Mouse (Mus musculus): ENCODE measurements around the gene Rad9b. TPM values are rescaled to one million over a fixed set of nuclear protein-coding genes. Genes with fewer than 3 reads are reported as not detected.
"Not testable (repeated sequence)": the region's sequence is repeated elsewhere in the genome, so short reads cannot be mapped to it uniquely, and the experiment has no call there.

Rad9b gene
- total RNA-seq, 4 experiments from 2014 or later: 0.13 to 0.63 (median 0.42) TPM

DNA sequence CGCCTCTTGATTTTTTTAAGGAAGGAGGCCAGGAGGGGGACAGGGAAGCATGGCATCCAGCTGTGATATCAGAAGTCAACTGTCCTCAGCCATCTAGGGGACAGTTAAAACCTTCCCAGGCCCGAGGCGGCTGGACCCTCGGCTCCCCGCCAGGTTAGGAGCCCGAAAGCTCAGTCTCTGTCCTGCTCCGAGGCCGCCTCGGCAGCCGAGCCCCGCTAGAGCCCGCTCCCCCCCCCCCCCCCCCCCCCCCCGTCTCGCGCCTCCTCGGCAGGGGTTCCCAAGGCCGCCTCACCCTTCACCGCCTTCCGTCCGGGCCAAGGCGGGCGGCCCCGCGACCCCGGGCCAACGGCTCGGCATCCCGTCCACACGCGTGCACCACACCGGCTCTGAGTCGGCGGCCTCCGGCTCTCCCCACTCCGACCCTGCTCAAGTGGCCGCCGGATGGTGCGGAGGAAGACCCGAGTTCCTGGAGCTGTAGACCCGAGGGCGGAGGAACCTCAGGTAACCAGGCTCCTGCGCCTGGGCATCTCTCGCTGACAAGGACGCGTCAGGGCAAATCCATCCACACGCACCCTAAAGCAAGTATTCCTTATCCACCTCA, 17.7 kb upstream of the Rad9b start, which contains the start of gene Gpn3:
Gene Gpn3 (plus strand): TSS at position 286 of the 601 bp plus-strand sequence.
- peak in 1 of 2 experiments; percentile 18 for DNase-seq (ENCODE audit: low spot score in 2 of 2)

DNA sequence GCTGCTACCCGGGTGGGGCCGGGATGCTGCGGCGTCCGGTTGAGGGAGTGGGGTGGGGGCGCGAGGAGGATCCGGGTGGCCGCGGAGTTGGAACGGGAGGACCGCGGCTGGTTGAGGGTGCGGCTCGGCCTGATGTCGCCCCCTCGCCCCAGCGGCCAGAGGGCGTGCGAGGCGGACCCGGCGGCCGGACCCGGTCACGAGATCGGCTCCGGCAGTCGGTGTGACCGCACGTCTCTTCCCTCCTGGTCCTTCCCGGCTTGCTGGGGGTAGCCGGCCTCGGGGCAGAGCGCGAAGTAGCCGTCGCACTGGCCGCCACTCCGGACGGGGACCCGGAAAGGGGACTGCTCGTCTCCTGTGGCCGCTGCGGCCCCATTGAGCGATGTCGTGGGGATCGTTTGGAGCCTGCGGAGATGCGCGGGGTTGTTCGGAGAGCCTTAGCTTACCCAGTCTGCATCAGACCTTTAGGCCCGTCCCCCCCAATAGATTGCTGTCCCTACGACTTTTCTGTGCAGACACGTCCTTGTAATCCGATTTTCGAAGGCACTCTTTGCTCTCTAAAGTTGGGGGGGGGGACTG, 547 bp upstream of the Rad9b start:
- no peak for DNase-seq (ENCODE audit: low spot score in 2 of 2)

DNA sequence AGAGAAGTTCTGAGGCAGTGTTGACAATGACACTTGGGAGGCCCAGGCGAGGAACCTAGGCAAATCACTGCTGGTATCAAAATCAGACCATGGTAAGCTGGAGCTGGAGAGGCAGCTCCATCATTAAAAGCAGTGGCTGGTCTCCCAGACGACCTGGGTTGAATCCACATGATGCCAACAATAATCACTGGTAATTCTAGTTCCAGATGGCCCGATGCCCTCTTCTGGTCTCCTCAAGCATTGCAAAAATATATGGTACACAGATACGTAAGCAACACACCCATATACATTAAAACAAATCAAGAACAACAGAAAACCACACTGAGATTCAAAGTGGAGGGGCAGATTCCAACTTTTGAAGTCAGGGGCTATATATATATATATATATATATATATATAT, 8.3 kb downstream of the Rad9b start:
- DNase-seq (ENCODE audit: low spot score in 2 of 2): no peak

- DNase-seq (ENCODE audit: low spot score in 2 of 2): peak; percentile 26 to 43
These were observed 9.8 kb downstream of the Rad9b start for GRCm38 (mm10) chr5:122344260-122344659.

DNA sequence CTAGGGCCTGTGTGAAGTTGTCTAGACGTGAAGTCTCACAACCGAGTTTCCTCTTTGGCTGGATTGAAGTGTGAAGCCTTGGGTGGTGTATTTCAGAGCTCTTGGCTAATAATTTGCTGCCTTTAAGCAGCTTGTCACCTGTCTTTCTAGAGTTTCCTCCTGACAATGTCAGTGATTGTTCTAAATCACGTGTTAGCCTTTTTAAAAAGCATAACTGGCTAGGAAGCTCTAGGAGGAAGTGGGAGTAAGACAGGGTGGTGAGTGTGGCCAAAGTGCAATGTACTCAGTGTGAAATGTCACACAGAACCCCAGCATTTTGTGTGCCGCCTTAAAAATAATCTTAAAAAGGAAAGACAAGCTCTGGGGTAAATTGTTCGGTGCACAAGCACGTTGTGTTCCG, 10.3 kb downstream of the Rad9b start:
- no peak for DNase-seq (ENCODE audit: low spot score in 2 of 2)

DNA sequence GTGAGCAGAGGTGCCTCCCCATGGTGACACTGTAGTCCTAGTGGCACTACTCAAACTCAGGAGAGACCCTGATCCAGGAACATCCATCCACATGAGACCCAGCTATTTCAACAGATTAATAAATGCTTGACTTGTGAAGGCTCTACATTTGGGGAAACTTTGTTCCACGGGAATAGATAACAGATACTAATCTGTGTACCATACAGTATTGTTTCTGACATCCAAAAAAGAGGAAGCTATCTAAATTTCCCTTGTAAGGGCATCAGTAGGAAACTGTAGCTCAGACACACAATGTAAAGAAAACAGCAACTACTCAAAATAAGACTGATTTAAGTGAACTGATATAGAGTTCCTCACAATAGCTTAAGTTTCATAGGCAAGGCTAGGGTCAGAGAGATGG, 11.2 kb downstream of the Rad9b start:
- no peak for DNase-seq (ENCODE audit: low spot score in 2 of 2)

DNA sequence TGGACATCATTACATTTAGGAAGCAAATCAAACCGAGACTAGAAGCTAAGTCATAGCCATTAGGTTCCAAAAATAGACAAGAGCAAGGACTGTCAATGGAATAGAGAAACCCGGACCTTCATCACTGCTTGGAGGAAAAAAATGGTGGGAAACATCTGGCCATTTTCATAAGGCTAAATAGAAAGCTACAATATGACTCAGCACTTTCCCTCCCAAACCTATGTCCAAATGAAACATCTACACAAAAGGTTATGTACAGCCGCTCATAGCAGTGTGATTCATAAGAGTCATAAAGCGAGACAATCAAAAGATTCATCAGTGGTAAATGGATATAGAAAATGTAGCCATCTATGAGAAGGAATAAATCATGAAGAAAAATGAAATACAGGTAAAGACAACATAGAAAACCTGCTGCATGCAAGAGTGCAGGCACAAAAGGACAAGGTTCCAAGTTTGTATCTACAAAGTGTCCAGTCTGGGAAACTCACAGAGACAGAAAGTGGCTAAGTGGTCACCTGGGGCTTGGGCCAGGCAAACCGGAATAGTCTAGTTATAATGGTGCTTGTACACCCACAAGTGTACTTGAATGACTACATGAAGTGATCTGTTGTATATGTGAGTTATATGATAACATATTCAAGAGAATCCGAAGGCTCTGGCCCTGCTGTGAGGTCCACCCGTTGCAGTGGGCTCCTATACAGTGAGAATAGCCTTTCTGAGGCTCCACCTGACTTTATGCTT, 17.3 kb downstream of the Rad9b start:
- no peak for DNase-seq (ENCODE audit: low spot score in 2 of 2)

DNA sequence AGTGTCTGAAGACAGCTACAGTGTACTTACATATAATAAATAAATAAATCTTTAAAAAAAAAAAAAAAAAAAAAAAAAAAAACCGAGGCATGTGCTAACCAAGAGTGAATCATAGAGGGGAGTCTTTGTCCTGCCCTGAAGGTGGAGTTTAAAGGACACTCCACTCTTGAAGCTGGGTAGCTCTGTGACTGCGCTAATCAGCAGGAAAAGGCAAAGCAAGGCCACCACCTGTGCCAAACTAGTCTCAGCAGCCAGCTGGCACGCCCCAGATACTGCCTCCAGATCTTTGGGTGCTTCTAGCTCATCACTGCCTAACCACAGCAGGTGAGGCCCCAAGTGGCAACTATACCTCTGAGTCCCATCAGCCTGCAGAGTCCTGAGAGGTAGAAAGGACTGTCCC, 19.4 kb downstream of the Rad9b start:
- no peak for DNase-seq (ENCODE audit: low spot score in 2 of 2)

DNA sequence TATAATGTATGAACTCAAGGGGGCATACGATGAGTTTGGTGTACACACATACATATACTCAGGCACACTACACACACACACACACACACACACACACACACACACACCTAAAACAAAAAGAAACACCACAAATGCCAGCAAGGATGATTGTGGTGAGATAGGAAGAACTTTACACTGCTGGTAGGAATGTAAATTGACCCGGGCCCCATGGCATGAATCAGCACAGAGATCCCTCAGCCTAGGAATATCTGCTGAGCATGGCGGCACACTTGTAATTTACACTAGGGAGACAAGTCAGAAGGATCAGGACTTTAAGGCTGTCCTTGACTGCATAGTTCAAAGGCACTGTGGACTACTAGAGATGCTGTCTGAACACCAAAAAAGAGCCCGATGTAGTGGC, 23.8 kb downstream of the Rad9b start:
- DNase-seq (ENCODE audit: low spot score in 2 of 2): no peak

GRCm38 (mm10) chr5:122327283-122327682, 26.8 kb downstream of the Rad9b start:
- no peak for DNase-seq (ENCODE audit: low spot score in 2 of 2)

GRCm38 (mm10) chr5:122325477-122325876, 28.6 kb downstream of the Rad9b start:
- no peak for DNase-seq (ENCODE audit: low spot score in 2 of 2)

- DNase-seq (ENCODE audit: low spot score in 2 of 2): no peak
These were observed 29.2 kb downstream of the Rad9b start for GRCm38 (mm10) chr5:122324608-122325431.

DNA sequence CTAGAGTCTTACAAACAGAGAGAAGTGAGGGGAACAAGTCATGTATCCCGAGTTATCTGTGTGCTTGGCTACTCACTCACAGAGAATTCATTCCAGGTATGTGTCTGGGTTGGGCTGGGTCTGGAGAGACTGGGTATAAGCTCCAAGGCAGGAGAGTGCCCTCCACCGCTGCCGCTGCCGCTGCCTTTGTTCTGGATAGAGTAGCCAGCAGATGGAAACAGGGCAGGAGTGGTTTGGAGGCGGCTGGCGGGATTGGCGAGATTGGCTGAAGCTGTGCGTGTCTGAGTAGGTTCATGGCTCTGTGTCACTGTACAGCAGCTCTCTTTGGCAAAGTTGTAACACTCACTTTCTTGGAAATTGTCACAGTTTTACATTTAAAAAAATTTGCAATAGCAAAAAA, 30.5 kb downstream of the Rad9b start:
- DNase-seq (ENCODE audit: low spot score in 2 of 2): no peak

- no peak for DNase-seq (ENCODE audit: low spot score in 2 of 2)
These were observed 33.7 kb downstream of the Rad9b start for GRCm38 (mm10) chr5:122320205-122320781.

- DNase-seq (ENCODE audit: low spot score in 2 of 2): no peak
These were observed 34.4 kb downstream of the Rad9b start for GRCm38 (mm10) chr5:122319474-122320204.

GRCm38 (mm10) chr5:122318976-122319375, 35.1 kb downstream of the Rad9b start:
- DNase-seq (ENCODE audit: low spot score in 2 of 2): not testable (repeated sequence)

- DNase-seq (ENCODE audit: low spot score in 2 of 2): no peak
These were observed 35.9 kb downstream of the Rad9b start for GRCm38 (mm10) chr5:122318100-122318499.

- DNase-seq (ENCODE audit: low spot score in 2 of 2): no peak
These were observed 36.5 kb downstream of the Rad9b start for GRCm38 (mm10) chr5:122317329-122318045.

- DNase-seq (ENCODE audit: low spot score in 2 of 2): peak; percentile 95 to 97
These were observed 38.9 kb downstream of the Rad9b start for GRCm38 (mm10) chr5:122314966-122315667.

Data from gastrocnemius, adult 8-10 months (tissue).